Mouse (Mus musculus) embryonic fibroblast, embryonic 13.5 days (primary cell): Measurements from ENCODE around the gene Ncoa3.

Source experiments
- CTCF ChIP-seq: IDR thresholded peaks from 2 replicates; pipeline ENCODE4 v1.5.1; 2011; ENCODE audit warnings: mild to moderate bottlenecking, control low read depth, low read length, moderate library complexity, borderline replicate concordance; ENCODE audit not compliant: insufficient read depth
- POLR2A ChIP-seq: IDR thresholded peaks from 2 replicates; pipeline ENCODE4 v1.6.1; 2011; ENCODE audit warnings: low read depth, mild to moderate bottlenecking, control low read depth, low read length, moderate library complexity

GRCm38 (mm10) chr2:166080967-166081750 lies 88.7 kb downstream of the Ncoa3 start:
- TF ChIP-seq CTCF: no peak
- no peak for TF ChIP-seq POLR2A
